In genomic region chr5:113330202-113330601, GRCm38 (mm10) we compare ENCODE assay signal across 29 mouse cellular contexts. TPM values are rescaled to one million over a fixed set of nuclear protein-coding genes. Genes with fewer than 3 reads are reported as not detected.
A peak's percentile ranks its signal among the peaks of the same experiment; 100 is the strongest.
DNase-seq lines count a peak whose midpoint lies in the region; TF ChIP-seq lines count a peak whose summit lies in the region.
"Had no signal": no experiment of that assay in that cellular context is flagged by ENCODE, and none has a peak within 500 bp of the region (broad histone marks: within the 10 kb centered on the region; RNA-seq: fewer than 3 reads in every experiment).

No protein-coding gene starts in this region.

- H3K4me1 ChIP-seq in ES-Bruce4 (ENCODE audit: control insufficient read depth, insufficient read depth, low read length) (peaks cover 17% of the 10 kb centered on the region), ES-E14 (ENCODE audit: control insufficient read depth in 2 of 2, insufficient read depth in 2 of 2, low read length in 2 of 2, poor library complexity in 1 of 2) (peaks cover 22 to 47% of the 10 kb centered on the region in 2 experiments)

- no peak overlapping the region for H3K9ac ChIP-seq in ES-Bruce4 (ENCODE audit: low read depth, poor library complexity, severe bottlenecking)
- peak overlapping the region; percentile 40; the same call in 1 of the 2 replicates for H3K9ac ChIP-seq in ES-E14 (ENCODE audit: insufficient read depth, low read depth, low read length, poor library complexity, severe bottlenecking)
- H3K9ac ChIP-seq: embryonic facial prominence, embryonic 13.5 days; embryonic facial prominence, embryonic 15.5 days; forebrain, embryonic 12.5 days had no signal

- no peaks in the 10 kb centered on the region for H3K27me3 ChIP-seq in ES-Bruce4 (ENCODE audit: control insufficient read depth, insufficient read depth, low read length, poor library complexity, severe bottlenecking)

- in situ Hi-C loops in ES-E14 (cut with MboI; ENCODE audit: low sequenced_read_pairs in 2 of 2, unreplicated experiment in 2 of 2): no loop called here

- intact Hi-C loops in gastrocnemius, postnatal 14 days (cut with DNase I; ENCODE audit: low total_unique reads): no loop called here

- no peak for TF ChIP-seq POLR2A in ES-Bruce4 (IDR thresholded peaks at IDR 0.05; ENCODE audit: insufficient read depth, low read length)

- DNase-seq in ES-E14 (ENCODE audit: low read depth, low spot score) (peak; percentile 83), ZHBTc4 (ENCODE audit: low read depth, low spot score) (peak; percentile 95)
- no peak for DNase-seq in gastrocnemius, postnatal 14 days
- no peak for DNase-seq in kidney, postnatal 10 days
- no peak for DNase-seq in right cerebral cortex, postnatal 14 days
- DNase-seq: adrenal gland, adult 2 months; adrenal gland, postnatal 10 days; adrenal gland, postnatal 25 days; cerebellum, adult 11 months; cerebellum, adult 18-20 months; cerebellum, adult 8-10 months; cerebellum, adult 9-11 months; cerebellum, postnatal 14 days; cerebellum, postnatal 36 days; embryo, embryonic 11 days had no signal

- no peak for TF ChIP-seq CTCF in ES-Bruce4 (IDR thresholded peaks at IDR 0.05; ENCODE audit: low read depth, low read length)

- H3K4me3 ChIP-seq in ES-Bruce4 (ENCODE audit: low read depth, low read length) (no peak overlapping the region), ES-E14 (ENCODE audit: insufficient read depth in 1 of 2, low read depth in 1 of 2, low read length in 2 of 2, poor library complexity in 1 of 2, severe bottlenecking in 1 of 2) (peak overlapping the region; percentile 45 to 48)
- H3K4me3 ChIP-seq: embryonic facial prominence, embryonic 13.5 days; embryonic facial prominence, embryonic 15.5 days; erythroblast, embryonic 14.5 days; forebrain, embryonic 10.5 days; forebrain, embryonic 12.5 days had no signal

- H3K9me3 ChIP-seq in ES-Bruce4 (replicated peaks; ENCODE audit: control insufficient read depth, insufficient read depth, low read length, poor library complexity, severe bottlenecking): no peaks in the 10 kb centered on the region
- no peaks in the 10 kb centered on the region for H3K9me3 ChIP-seq in ES-E14 (ENCODE audit: control insufficient read depth, insufficient read depth, low read depth, low read length)

- TF ChIP-seq EP300 in ES-Bruce4 (IDR thresholded peaks at IDR 0.05; ENCODE audit: insufficient read depth, low read depth, low read length): peak; percentile 97

- H3K27ac ChIP-seq in ES-Bruce4 (ENCODE audit: insufficient read depth, low read length) (peak overlapping the region; percentile 94), ES-E14 (ENCODE audit: insufficient read depth, low read depth, low read length, poor library complexity, severe bottlenecking) (peak overlapping the region; percentile 98)
- H3K27ac ChIP-seq: embryonic facial prominence, embryonic 13.5 days; embryonic facial prominence, embryonic 15.5 days; forebrain, embryonic 10.5 days; forebrain, embryonic 12.5 days had no signal

- H3K36me3 ChIP-seq in ES-Bruce4 (ENCODE audit: control insufficient read depth, insufficient read depth, low read length, poor library complexity, severe bottlenecking) (no peaks in the 10 kb centered on the region), ES-E14 (ENCODE audit: control insufficient read depth, insufficient read depth, low read length, poor library complexity, severe bottlenecking) (no peaks in the 10 kb centered on the region)
- H3K36me3 ChIP-seq: embryonic facial prominence, embryonic 13.5 days; embryonic facial prominence, embryonic 15.5 days; forebrain, embryonic 10.5 days; forebrain, embryonic 12.5 days had no signal

TF ChIP-seq in ES-E14, 5 proteins besides CTCF, POLR2A, EP300 and RAD21:
- TF ChIP-seq HCFC1 (IDR thresholded peaks at IDR 0.05; ENCODE audit: borderline replicate concordance, insufficient read depth, low read length) (no peak), CHD2 (IDR thresholded peaks at IDR 0.05; ENCODE audit: low read depth, low read length) (peak; percentile 70; the same call in 1 of the 2 replicates), ZNF384 (IDR thresholded peaks at IDR 0.05; ENCODE audit: low read depth, low read length) (0 out of 2 replicates have a peak, but pooled peaks have one; percentile 4)

RNA-seq across cellular contexts. Expression of gene Sgsm1, which starts 19.6 kb away (rescaled TPM):
- 11.7 and 12.6 TPM in 2 replicates for polyA plus RNA-seq in ES-Bruce4 (2011; ENCODE audit: insufficient read depth, insufficient read length, low read depth, missing spikeins)
- 7.1 and 11.6 TPM in 2 replicates for total RNA-seq in ES-E14 (2012; rRNA removed)
- under 1 TPM; 0.62 to 0.70 TPM for total RNA-seq in gastrocnemius, postnatal 14 days (2021)
- total RNA-seq: MEL had no signal
- polyA plus RNA-seq: erythroblast, embryonic 14.5 days had no signal

RNA-seq across cellular contexts. Expression of gene Aym1, which starts 26.9 kb away (rescaled TPM):
- polyA plus RNA-seq in ES-Bruce4 (2011; ENCODE audit: insufficient read depth, insufficient read length, low read depth, missing spikeins): not detected in 2 replicates
- total RNA-seq in ES-E14 (2012; rRNA removed): 1.3 TPM in 1 of 2 replicates, not detected in the other
- not detected for total RNA-seq in gastrocnemius, postnatal 14 days (2021)
- total RNA-seq: adrenal gland, adult 2 months; adrenal gland, postnatal 10 days; adrenal gland, postnatal 25 days; adrenal gland, postnatal 4 days; common myeloid progenitor, adult 5-6 weeks; MEL had no signal
- polyA plus RNA-seq: adrenal gland, adult 2 months; brain, embryonic 14.5 days; C2C12; embryonic facial prominence, embryonic 11.5 days; embryonic facial prominence, embryonic 13.5 days; embryonic facial prominence, embryonic 15.5 days; erythroblast, embryonic 14.5 days; forebrain, embryonic 10.5 days; forebrain, embryonic 12.5 days; forebrain, embryonic 14.5 days; forebrain, embryonic 16.5 days had no signal

Comparison
In these comparisons a context has a peak if more than half of its experiments do, and no peak if none do; other contexts are left out.
1. DNase-seq: peak in ES-E14 (single experiment) and ZHBTc4 (single experiment); none in gastrocnemius, postnatal 14 days (single experiment), kidney, postnatal 10 days (single experiment) and right cerebral cortex, postnatal 14 days (single experiment).